Mouse (Mus musculus) midbrain, embryonic 15.5 days (tissue): ENCODE data around the gene Fignl1. TPM values are rescaled to one million over a fixed set of nuclear protein-coding genes. Genes with fewer than 3 reads are reported as not detected.

ENCODE experiments used
- ATAC-seq: fragments of 200-750 bp; cut with Nextera tagmentation; replicated peaks from 2 replicates; pipeline ENCODE4 v1.8.0; 2017; ENCODE audit warnings: moderate TSS enrichment
- H3K27ac ChIP-seq: fragments of 300-500 bp; sonication (generic); 2 replicates; pipeline ENCODE4 v1.5.1; 2015; ENCODE audit warnings: mild to moderate bottlenecking, inconsistent platforms
- H3K27me3 ChIP-seq: fragments of 300-500 bp; sonication (generic); replicated peaks from 2 replicates; pipeline ENCODE4 v1.6.1; 2015; ENCODE audit warnings: inconsistent platforms
- H3K36me3 ChIP-seq: fragments of 300-500 bp; sonication (generic); replicated peaks from 2 replicates; pipeline ENCODE4 v1.6.1; 2015; ENCODE audit warnings: inconsistent platforms
- H3K4me1 ChIP-seq: fragments of 300-500 bp; sonication (generic); 2 replicates; pipeline ENCODE4 v1.6.1; 2015; ENCODE audit warnings: inconsistent platforms
- H3K4me2 ChIP-seq: fragments of 300-500 bp; sonication (generic); 2 replicates; pipeline ENCODE4 v1.6.1; 2015; ENCODE audit warnings: inconsistent platforms, mild to moderate bottlenecking, moderate library complexity
- H3K4me3 ChIP-seq: fragments of 300-500 bp; sonication (generic); 2 replicates; pipeline ENCODE4 v1.5.1; 2015; ENCODE audit warnings: mild to moderate bottlenecking, inconsistent platforms
- H3K9ac ChIP-seq: fragments of 300-500 bp; sonication (generic); 2 replicates; pipeline ENCODE4 v1.6.1; 2015; ENCODE audit warnings: mild to moderate bottlenecking, inconsistent platforms
- H3K9me3 ChIP-seq: fragments of 300-500 bp; sonication (generic); 2 replicates; pipeline ENCODE4 v1.6.1; 2016; ENCODE audit warnings: inconsistent platforms
- WGBS: fragments of 180-500 bp; shearing (Covaris S2); methylation state at CpG from one replicate; pipeline ENCODE4 v1.1.7; 2015; ENCODE audit warnings: mixed read lengths; 5-methylcytosine and 5-hydroxymethylcytosine counted together
- polyA plus RNA-seq: library from polyadenylated mRNA; unstranded; fragments of >200 nt; fragmentation: Nextera tagmentation; extraction: Ambion mirVana; gene quantifications from 2 replicates; pipeline ENCODE4 v1.2.1, GENCODE M21; 2015

Fignl1 gene
- polyA plus RNA-seq, 1 experiment from 2014 or later, result 9.8 TPM

- Histone ChIP-seq H3K36me3 (no peaks in the 10 kb centered on the region), H3K4me2 (no peak overlapping the region), H3K27me3 (no peaks in the 10 kb centered on the region), H3K9me3 (no peaks in the 10 kb centered on the region), H3K9ac (no peak overlapping the region), H3K4me3 (no peak overlapping the region), H3K27ac (no peak overlapping the region), H3K4me1 (no peaks in the 10 kb centered on the region)
- no peak for ATAC-seq
- WGBS, result 98% methylated on average over 3 of the region's 3 CpGs
Measured at GRCm38 (mm10) chr11:11800304-11800703, 8.5 kb downstream of the Fignl1 start.

- 100% methylated on average over 1 of the region's 1 CpGs for WGBS
- Histone ChIP-seq H3K4me3 (no peak overlapping the region), H3K4me1 (no peaks in the 10 kb centered on the region), H3K27me3 (no peaks in the 10 kb centered on the region), H3K27ac (no peak overlapping the region), H3K4me2 (no peak overlapping the region), H3K36me3 (no peaks in the 10 kb centered on the region), H3K9ac (no peak overlapping the region), H3K9me3 (no peaks in the 10 kb centered on the region)
- no peak for ATAC-seq
Measured at GRCm38 (mm10) chr11:11798690-11799089, 10.1 kb downstream of the Fignl1 start.

GRCm38 (mm10) chr11:11794626-11795025 is 14.1 kb downstream of the Fignl1 start:
- 98% methylated on average over 1 of the region's 1 CpGs for WGBS
- Histone ChIP-seq H3K27me3 (no peaks in the 10 kb centered on the region), H3K27ac (no peak overlapping the region), H3K9me3 (no peaks in the 10 kb centered on the region), H3K4me2 (no peak overlapping the region), H3K9ac (no peak overlapping the region), H3K36me3 (no peaks in the 10 kb centered on the region), H3K4me1 (no peaks in the 10 kb centered on the region), H3K4me3 (no peak overlapping the region)
- ATAC-seq, result no peak

GRCm38 (mm10) chr11:11788521-11788974 is 20.2 kb downstream of the Fignl1 start:
- peak overlapping the region; percentile 30; the same call in 1 of the 2 replicates for H3K4me2 ChIP-seq
- no peaks in the 10 kb centered on the region for H3K27me3 ChIP-seq
- H3K4me1 ChIP-seq, result no peaks in the 10 kb centered on the region
- WGBS, result 0% methylated on average over 8 of the region's 8 CpGs
- H3K9ac ChIP-seq, result no peak overlapping the region
- no peak overlapping the region for H3K27ac ChIP-seq
- peak; percentile 98 for ATAC-seq
- no peaks in the 10 kb centered on the region for H3K36me3 ChIP-seq
- H3K4me3 ChIP-seq, result no peak overlapping the region
- no peaks in the 10 kb centered on the region for H3K9me3 ChIP-seq

- Histone ChIP-seq H3K36me3 (no peaks in the 10 kb centered on the region), H3K27ac (no peak overlapping the region), H3K4me1 (no peaks in the 10 kb centered on the region), H3K4me2 (no peak overlapping the region), H3K9me3 (no peaks in the 10 kb centered on the region), H3K27me3 (no peaks in the 10 kb centered on the region), H3K9ac (no peak overlapping the region), H3K4me3 (no peak overlapping the region)
- no peak for ATAC-seq
- 71% methylated on average over 6 of the region's 6 CpGs for WGBS
Measured at GRCm38 (mm10) chr11:11785457-11785856, 23.3 kb downstream of the Fignl1 start.

- no peak overlapping the region for H3K4me2 ChIP-seq
- WGBS, result 87% methylated on average over 8 of the region's 8 CpGs
- no peak for ATAC-seq
- H3K27ac ChIP-seq, result no peak overlapping the region
- no peak overlapping the region for H3K4me3 ChIP-seq
- no peaks in the 10 kb centered on the region for H3K4me1 ChIP-seq
- no peak overlapping the region for H3K9ac ChIP-seq
- H3K27me3 ChIP-seq, result no peaks in the 10 kb centered on the region
- no peaks in the 10 kb centered on the region for H3K36me3 ChIP-seq
- no peaks in the 10 kb centered on the region for H3K9me3 ChIP-seq
Measured at GRCm38 (mm10) chr11:11781728-11782127, 27.0 kb downstream of the Fignl1 start.

GRCm38 (mm10) chr11:11778345-11778744 is 30.4 kb downstream of the Fignl1 start:
- Histone ChIP-seq H3K9ac (no peak overlapping the region), H3K27me3 (no peaks in the 10 kb centered on the region), H3K4me1 (no peaks in the 10 kb centered on the region), H3K9me3 (no peaks in the 10 kb centered on the region), H3K4me2 (no peak overlapping the region), H3K27ac (no peak overlapping the region), H3K36me3 (no peaks in the 10 kb centered on the region), H3K4me3 (no peak overlapping the region)
- no peak for ATAC-seq
- 96% methylated on average over 6 of the region's 6 CpGs for WGBS

- Histone ChIP-seq H3K27ac (no peak overlapping the region), H3K9me3 (no peaks in the 10 kb centered on the region), H3K4me1 (no peaks in the 10 kb centered on the region), H3K36me3 (no peaks in the 10 kb centered on the region), H3K4me2 (no peak overlapping the region), H3K4me3 (no peak overlapping the region), H3K27me3 (no peaks in the 10 kb centered on the region), H3K9ac (no peak overlapping the region)
- 87% methylated on average over 2 of the region's 2 CpGs for WGBS
- no peak for ATAC-seq
Measured at GRCm38 (mm10) chr11:11777796-11778195, 31.0 kb downstream of the Fignl1 start.

GRCm38 (mm10) chr11:11777246-11777645 is 31.5 kb downstream of the Fignl1 start:
- H3K9me3 ChIP-seq, result no peaks in the 10 kb centered on the region
- 81% methylated on average over 3 of the region's 3 CpGs for WGBS
- H3K27ac ChIP-seq, result no peak overlapping the region

GRCm38 (mm10) chr11:11776822-11777174 is 32.0 kb downstream of the Fignl1 start:
- no peaks in the 10 kb centered on the region for H3K27me3 ChIP-seq
- H3K36me3 ChIP-seq, result no peaks in the 10 kb centered on the region
- H3K4me2 ChIP-seq, result no peak overlapping the region
- 85% methylated on average over 7 of the region's 7 CpGs for WGBS
- no peaks in the 10 kb centered on the region for H3K9me3 ChIP-seq
- H3K9ac ChIP-seq, result no peak overlapping the region
- no peak overlapping the region for H3K4me3 ChIP-seq
- ATAC-seq, result no peak
- no peaks in the 10 kb centered on the region for H3K4me1 ChIP-seq
- no peak overlapping the region for H3K27ac ChIP-seq

More at GRCm38 (mm10) chr11:11777246-11777645, 31.5 kb downstream of the Fignl1 start:
- no peak for ATAC-seq
- Histone ChIP-seq H3K4me1 (no peaks in the 10 kb centered on the region), H3K36me3 (no peaks in the 10 kb centered on the region), H3K27me3 (no peaks in the 10 kb centered on the region), H3K9ac (no peak overlapping the region), H3K4me3 (no peak overlapping the region), H3K4me2 (no peak overlapping the region)

GRCm38 (mm10) chr11:11776071-11776821 is 32.5 kb downstream of the Fignl1 start:
- Histone ChIP-seq H3K4me3 (no peak overlapping the region), H3K9ac (no peak overlapping the region), H3K27ac (no peak overlapping the region), H3K4me2 (no peak overlapping the region), H3K27me3 (no peaks in the 10 kb centered on the region), H3K4me1 (no peaks in the 10 kb centered on the region), H3K9me3 (no peaks in the 10 kb centered on the region), H3K36me3 (no peaks in the 10 kb centered on the region)
- no peak for ATAC-seq
- WGBS, result 77% methylated on average over 4 of the region's 4 CpGs

GRCm38 (mm10) chr11:11774893-11775292 is 33.9 kb downstream of the Fignl1 start:
- Histone ChIP-seq H3K36me3 (no peaks in the 10 kb centered on the region), H3K4me1 (no peaks in the 10 kb centered on the region), H3K27ac (no peak overlapping the region), H3K4me3 (no peak overlapping the region), H3K9ac (no peak overlapping the region), H3K27me3 (no peaks in the 10 kb centered on the region), H3K9me3 (no peaks in the 10 kb centered on the region), H3K4me2 (no peak overlapping the region)
- WGBS, result 94% methylated on average over 5 of the region's 5 CpGs
- ATAC-seq, result no peak

- H3K36me3 ChIP-seq, result no peaks in the 10 kb centered on the region
Measured at GRCm38 (mm10) chr11:11774384-11774783, 34.4 kb downstream of the Fignl1 start.

More at GRCm38 (mm10) chr11:11774384-11774783, 34.4 kb downstream of the Fignl1 start:
- no peak for ATAC-seq
- Histone ChIP-seq H3K9ac (no peak overlapping the region), H3K27me3 (no peaks in the 10 kb centered on the region), H3K4me1 (no peaks in the 10 kb centered on the region), H3K4me3 (no peak overlapping the region), H3K4me2 (no peak overlapping the region), H3K9me3 (no peaks in the 10 kb centered on the region), H3K27ac (no peak overlapping the region)
- 91% methylated on average over 4 of the region's 4 CpGs for WGBS
